Mouse (Mus musculus) brain, adult 2 months (tissue): ENCODE results near the gene Fxyd3.

ENCODE experiments used
- DNase-seq: peaks from one replicate; pipeline ENCODE4 v3.0.0; 2011; ENCODE audit warnings: low read depth, low spot score

Gene Fxyd3

DNA sequence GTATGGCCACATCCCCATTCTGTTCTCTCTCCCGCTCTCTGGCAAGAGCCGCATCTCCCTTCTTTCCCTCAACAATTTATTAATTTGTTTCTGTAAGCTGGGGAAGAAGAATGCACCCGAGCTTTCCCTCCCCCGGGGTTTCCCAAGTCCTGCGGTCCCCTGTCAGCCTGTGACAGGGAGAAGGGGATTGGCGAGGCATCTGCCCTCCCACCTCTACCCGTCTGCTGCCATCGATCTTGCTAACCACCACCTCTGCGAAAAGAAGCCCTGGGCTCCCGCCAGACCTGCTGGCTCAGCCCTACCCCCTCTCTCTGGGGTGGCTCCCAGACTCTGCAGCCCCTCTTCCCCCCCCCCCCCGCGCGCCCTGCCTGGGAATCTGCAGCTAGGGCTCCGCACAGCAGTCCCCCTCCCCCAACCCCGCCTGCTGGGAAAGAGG is 26.6 kb downstream of the Fxyd3 start:
- peak; percentile 77 for DNase-seq

GRCm38 (mm10) chr7:31049135-31049845 is 27.2 kb downstream of the Fxyd3 start:
- peak; percentile 68 for DNase-seq

GRCm38 (mm10) chr7:31042431-31042910 is 34.0 kb downstream of the Fxyd3 start, which contains the start of gene Fxyd5:
Gene Fxyd5, minus strand, starts transcription at chr7:31042481.
- no peak for DNase-seq

GRCm38 (mm10) chr7:31041662-31042315 is 34.7 kb downstream of the Fxyd3 start:
- DNase-seq, result peak; percentile 27

- DNase-seq, result no peak
Measured at GRCm38 (mm10) chr7:31041023-31041407, 35.5 kb downstream of the Fxyd3 start.

DNA sequence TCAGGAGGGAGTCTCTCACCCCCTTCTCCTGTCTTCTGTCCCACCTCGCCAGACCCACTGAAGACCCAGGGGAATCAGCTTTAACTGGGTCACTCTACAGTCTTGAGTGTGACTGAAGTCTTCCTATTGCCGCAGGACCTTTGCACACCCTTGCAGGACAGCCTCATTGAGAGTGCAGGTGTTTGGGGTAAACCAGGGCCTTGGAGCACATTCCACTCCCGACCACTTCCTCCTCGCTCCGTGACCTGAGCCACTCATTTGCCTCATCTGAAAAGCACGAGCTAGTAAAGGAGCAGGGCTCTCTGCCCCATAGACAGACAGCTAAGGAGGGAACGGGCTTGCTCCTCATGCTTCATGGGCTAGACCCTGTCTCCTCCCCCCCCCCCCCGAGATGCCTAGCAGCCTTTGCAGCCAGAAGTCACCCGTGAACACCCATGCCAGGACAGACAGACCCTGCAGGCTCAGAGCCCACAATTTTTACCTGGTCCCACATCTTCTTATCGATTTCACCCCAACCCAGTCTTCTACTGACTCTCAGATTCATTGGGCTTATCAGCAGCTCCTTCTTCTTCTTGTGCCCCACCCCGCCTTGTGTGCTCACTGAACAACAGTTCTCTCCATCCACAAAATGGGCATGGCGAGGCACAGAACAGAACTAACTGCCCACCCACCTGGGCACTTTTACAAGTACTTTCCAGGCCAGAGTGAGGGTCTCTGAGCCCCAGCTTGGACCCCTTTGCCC is 36.1 kb downstream of the Fxyd3 start:
- no peak for DNase-seq

DNA sequence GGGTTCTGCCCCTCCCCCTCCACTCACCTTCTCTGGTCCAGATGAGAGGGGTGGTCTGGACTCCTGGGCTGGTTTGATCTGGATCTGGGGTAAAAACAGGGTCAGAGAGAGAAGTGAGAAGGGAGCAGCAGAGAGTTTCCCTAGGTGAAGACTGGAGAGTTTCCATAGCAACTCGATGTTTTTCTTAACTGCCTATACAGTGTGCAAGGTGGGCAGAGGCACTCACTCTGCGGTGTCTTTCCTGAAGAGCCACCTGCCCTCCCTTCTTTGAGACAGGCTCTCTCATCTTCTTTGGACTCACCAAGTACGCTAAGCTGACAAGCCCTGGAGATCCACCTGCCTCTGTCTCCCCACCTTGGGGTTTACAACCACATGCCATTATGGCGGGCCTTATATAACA is 37.5 kb downstream of the Fxyd3 start:
- DNase-seq, result no peak

- DNase-seq, result no peak
Measured at GRCm38 (mm10) chr7:31037675-31038074, 38.8 kb downstream of the Fxyd3 start.

DNA sequence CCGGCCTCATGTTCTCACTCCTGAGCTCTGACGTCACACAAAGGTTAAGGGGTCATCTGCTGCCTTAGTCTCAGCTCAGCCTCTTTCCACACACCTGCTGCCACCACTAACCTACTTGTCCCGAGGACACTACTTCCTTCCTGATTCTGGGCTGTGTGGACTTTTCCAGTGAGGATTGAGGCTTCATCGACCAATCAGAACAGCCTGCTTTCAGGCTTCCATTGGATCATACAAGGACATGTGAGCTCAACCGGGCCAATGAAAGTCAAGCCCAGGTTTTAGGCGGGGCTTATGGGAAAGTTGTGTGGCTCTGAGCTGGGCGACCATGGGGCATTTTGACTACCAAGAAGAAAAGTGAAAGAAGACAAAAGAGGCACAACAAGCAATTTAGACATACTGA is 39.6 kb downstream of the Fxyd3 start:
- no peak for DNase-seq

GRCm38 (mm10) chr7:31035291-31035690 is 41.2 kb downstream of the Fxyd3 start:
- DNase-seq, result no peak

DNA sequence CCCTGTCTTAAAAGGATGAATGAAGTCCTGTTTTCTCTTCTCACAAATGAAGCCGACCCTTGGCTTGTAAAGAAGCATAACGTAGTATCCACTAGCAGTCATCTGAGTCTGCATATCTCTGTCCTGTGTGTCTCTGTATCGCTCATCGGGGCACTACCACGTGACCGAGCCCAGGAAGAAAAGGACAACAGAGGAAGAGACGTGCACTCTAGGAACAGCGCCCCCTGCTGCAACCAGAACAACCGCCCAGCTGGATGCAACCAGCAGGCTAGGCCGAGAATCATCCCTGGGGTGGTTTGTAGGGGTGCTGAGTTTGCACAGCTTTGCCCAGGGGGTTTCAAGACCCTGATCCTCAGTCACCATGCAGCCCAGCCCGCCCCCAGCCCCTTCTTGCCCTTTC is 41.7 kb downstream of the Fxyd3 start:
- peak; percentile 31 for DNase-seq

GRCm38 (mm10) chr7:31033409-31034165 is 42.9 kb downstream of the Fxyd3 start:
- DNase-seq, result no peak

- DNase-seq, result no peak
Measured at GRCm38 (mm10) chr7:31031731-31032130, 44.8 kb downstream of the Fxyd3 start.

- no peak for DNase-seq
Measured at GRCm38 (mm10) chr7:31030717-31031116, 45.8 kb downstream of the Fxyd3 start.

DNA sequence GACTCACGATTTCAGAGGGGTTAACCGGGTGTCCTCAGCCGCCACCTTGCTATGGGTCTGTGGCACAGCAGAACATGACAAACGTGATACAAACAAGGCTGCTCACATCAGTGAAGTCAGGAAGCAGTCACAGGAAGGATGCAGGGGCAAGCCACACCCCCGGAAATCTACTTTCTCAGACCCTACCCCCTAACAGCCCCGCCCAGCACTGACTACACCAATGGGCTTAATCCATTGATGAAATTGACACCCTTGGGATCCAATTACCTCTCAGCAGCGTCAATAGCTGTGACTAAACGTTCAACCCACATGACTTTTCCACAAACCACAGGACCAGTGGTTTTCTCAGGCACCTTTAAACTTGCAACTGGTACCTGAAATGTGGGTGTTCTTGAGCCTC is 47.9 kb downstream of the Fxyd3 start:
- no peak for DNase-seq
